Mouse (Mus musculus) brain, embryonic 14.5 days (tissue): ENCODE measurements at regions not wholly inside any gene's neighbourhood (a gene's known extent, or its start where the extent isn't known, plus 50 kb on each side); places are given as distances from the start of the nearest gene placed in this dataset.

Experiments used
- DNase-seq: peaks from one replicate; pipeline ENCODE4 v3.0.0-alpha.2; 2011; ENCODE audit warnings: low read depth
- CTCF ChIP-seq: fragments of 200-500 bp; IDR thresholded peaks from 2 replicates; pipeline ENCODE4 v1.5.1; 2012; ENCODE audit warnings: inconsistent platforms, mild to moderate bottlenecking, moderate library complexity, borderline replicate concordance; ENCODE audit not compliant: insufficient read depth, insufficient read length; ENCODE audit errors: extremely low read depth
- POLR2A ChIP-seq: fragments of 200-500 bp; IDR thresholded peaks from 2 replicates; pipeline ENCODE4 v1.6.1; 2012; ENCODE audit warnings: mild to moderate bottlenecking, inconsistent platforms, borderline replicate concordance; ENCODE audit not compliant: poor library complexity, insufficient read depth, insufficient read length, severe bottlenecking; ENCODE audit errors: extremely low read depth

GRCm38 (mm10) chr16:5374818-5375605, 119.2 kb upstream of the Eef2kmt start:
- TF ChIP-seq POLR2A = no peak
- no peak for TF ChIP-seq CTCF
- no peak for DNase-seq

- TF ChIP-seq POLR2A = no peak
- no peak for TF ChIP-seq CTCF
- DNase-seq = no peak
These were observed 115.6 kb upstream of the Eef2kmt start for GRCm38 (mm10) chr16:5371175-5371893.

DNA sequence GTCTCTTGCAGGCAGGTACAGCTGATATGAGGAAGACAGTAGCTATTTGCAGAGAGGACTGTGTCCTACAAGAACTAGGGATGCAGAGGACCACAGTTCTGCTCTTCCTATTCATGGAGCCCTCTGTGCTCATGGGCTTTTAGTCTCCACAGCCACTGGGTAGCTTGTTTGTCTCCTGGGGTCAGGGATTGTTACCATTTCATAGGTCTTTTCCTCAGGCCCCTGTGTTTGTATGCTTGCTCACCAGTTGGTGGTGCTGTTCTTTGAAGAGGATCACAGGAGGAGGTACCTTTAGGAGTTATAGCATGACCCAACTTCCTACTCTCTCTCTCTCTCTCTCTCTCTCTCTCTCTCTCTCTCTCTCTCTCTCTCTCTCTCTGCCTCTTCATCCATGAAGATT, 114.7 kb upstream of the Eef2kmt start:
- TF ChIP-seq CTCF (no peak), POLR2A (no peak)
- DNase-seq = no peak

- peak; percentile 37 for DNase-seq
These were observed 113.2 kb upstream of the Eef2kmt start for GRCm38 (mm10) chr16:5368897-5369558.

GRCm38 (mm10) chr16:5368357-5368756, 112.6 kb upstream of the Eef2kmt start:
- TF ChIP-seq POLR2A = no peak
- TF ChIP-seq CTCF = no peak
- DNase-seq = no peak

More at GRCm38 (mm10) chr16:5368897-5369558, 113.2 kb upstream of the Eef2kmt start:
- no peak for TF ChIP-seq POLR2A

- TF ChIP-seq POLR2A (no peak), CTCF (no peak)
- no peak for DNase-seq
These were observed 111.9 kb upstream of the Eef2kmt start for GRCm38 (mm10) chr16:5367581-5368119.

- TF ChIP-seq CTCF (no peak), POLR2A (no peak)
- DNase-seq = no peak
These were observed 110.2 kb upstream of the Eef2kmt start for GRCm38 (mm10) chr16:5366021-5366420.

DNA sequence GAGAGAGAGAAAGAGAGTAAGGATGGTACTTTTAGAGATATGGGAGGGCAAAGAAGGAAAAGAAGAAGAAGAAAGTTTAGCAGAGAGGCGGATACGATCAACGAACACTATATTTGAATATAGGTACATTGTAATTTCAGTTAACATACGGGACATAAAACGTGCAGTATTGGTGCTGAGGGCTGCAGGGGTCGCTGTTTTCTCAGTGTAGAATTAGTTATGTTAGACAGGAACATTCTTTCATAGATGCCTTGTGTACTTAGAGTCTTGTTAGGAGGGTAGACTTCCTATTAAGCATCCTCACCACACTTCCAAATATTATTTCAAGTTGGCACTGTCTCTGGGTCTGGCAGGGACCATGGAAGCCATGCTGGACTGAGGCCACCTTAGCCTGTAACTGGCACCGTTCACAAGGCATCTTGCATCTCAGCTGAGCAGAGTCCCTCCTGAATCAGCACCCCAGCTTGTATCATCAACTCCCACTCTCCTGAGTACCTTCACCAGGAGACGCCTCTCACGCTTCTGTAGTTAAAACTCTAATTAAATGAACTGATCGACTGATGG, 107.3 kb upstream of the Eef2kmt start:
- TF ChIP-seq CTCF = no peak
- no peak for TF ChIP-seq POLR2A

DNA sequence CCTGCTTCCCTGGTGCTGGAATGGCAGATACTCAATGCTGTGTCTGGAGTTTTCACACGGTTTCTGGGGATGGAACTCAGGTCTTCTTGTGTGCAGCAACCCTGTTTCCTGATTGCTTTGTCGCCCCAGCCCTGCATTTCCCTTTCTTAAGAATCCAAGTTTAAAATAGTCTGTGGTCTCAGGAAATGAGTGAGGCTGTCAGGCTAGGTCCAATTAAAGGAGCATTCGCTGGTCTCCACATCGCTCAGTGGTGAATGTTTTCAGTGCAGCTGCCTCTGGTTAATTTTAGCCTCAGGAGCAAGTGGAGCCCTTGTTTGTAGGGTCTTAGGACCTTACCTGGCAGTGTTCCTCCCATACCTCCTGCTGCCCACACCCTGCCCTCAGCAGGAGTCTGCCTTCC, 103.4 kb upstream of the Eef2kmt start:
- no peak for DNase-seq
- TF ChIP-seq POLR2A = no peak
- no peak for TF ChIP-seq CTCF

More for the DNA sequence above, 107.3 kb upstream of the Eef2kmt start:
- peak; percentile 26 for DNase-seq

DNA sequence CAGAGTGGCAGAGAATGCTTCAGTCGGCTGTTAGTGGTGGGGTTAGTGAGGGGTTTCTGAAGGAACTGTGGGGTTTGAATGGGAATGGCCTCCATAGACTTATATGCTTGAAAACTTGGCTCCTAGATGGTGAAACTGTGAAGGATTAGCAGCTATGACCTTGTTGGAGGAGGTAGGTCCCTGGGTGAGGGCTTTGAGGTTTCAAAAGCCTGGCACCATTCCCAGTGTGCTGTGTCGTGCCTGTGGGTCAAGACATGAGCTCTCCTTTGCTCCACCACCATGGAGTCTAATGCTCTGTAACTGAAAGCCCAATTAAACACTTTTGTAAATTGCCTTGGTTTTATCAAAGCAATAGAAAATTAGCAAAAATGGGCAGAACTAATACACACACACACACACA, 98.1 kb upstream of the Eef2kmt start:
- TF ChIP-seq POLR2A (no peak), CTCF (no peak)
- DNase-seq = no peak

GRCm38 (mm10) chr16:5351890-5352571, 96.2 kb upstream of the Eef2kmt start:
- peak; percentile 69 for DNase-seq

GRCm38 (mm10) chr16:5347151-5347550, 91.4 kb upstream of the Eef2kmt start:
- DNase-seq = peak; percentile 55

More at GRCm38 (mm10) chr16:5351890-5352571, 96.2 kb upstream of the Eef2kmt start:
- no peak for TF ChIP-seq POLR2A
- TF ChIP-seq CTCF = no peak

GRCm38 (mm10) chr16:5342326-5342725, 86.5 kb upstream of the Eef2kmt start:
- TF ChIP-seq CTCF = no peak
- no peak for TF ChIP-seq POLR2A
- DNase-seq = peak; percentile 57

More at GRCm38 (mm10) chr16:5347151-5347550, 91.4 kb upstream of the Eef2kmt start:
- TF ChIP-seq CTCF = no peak

- TF ChIP-seq CTCF = no peak
- no peak for TF ChIP-seq POLR2A
- peak; percentile 1 for DNase-seq
These were observed 60.5 kb upstream of the Eef2kmt start for GRCm38 (mm10) chr16:5316271-5316670.
